Mouse (Mus musculus): Measurements from ENCODE around the gene Ugt1a2. TPM values are rescaled to one million over a fixed set of nuclear protein-coding genes. Genes with fewer than 3 reads are reported as not detected.

The Ugt1a2 gene
- total RNA-seq, 1 experiment = not detected

- Histone ChIP-seq H3K27ac (ENCODE audit: insufficient read depth, low read depth, low read length, poor library complexity, severe bottlenecking) (no peak overlapping the region), H3K4me1 (ENCODE audit: control insufficient read depth in 2 of 2, insufficient read depth in 2 of 2, low read length in 2 of 2, poor library complexity in 1 of 2) (peaks cover 3 to 4% of the 10 kb centered on the region in 2 experiments; a peak in 2 of 4 replicates), H3K9ac (ENCODE audit: insufficient read depth, low read depth, low read length, poor library complexity, severe bottlenecking) (no peak overlapping the region), H3K9me3 (ENCODE audit: control insufficient read depth, insufficient read depth, low read depth, low read length) (peaks cover 3% of the 10 kb centered on the region; the same call in 1 of the 2 replicates), H3K36me3 (ENCODE audit: control insufficient read depth, insufficient read depth, low read length, poor library complexity, severe bottlenecking) (peaks cover 50% of the 10 kb centered on the region), H3K4me3 (ENCODE audit: insufficient read depth in 1 of 2, low read depth in 1 of 2, low read length in 2 of 2, poor library complexity in 1 of 2, severe bottlenecking in 1 of 2) (no peak overlapping the region)
- no peak for DNase-seq (ENCODE audit: low read depth, low spot score)
- TF ChIP-seq CHD2 (IDR thresholded peaks at IDR 0.05; ENCODE audit: low read depth, low read length) = no peak; the same call in 1 of the 2 replicates
- no peak for TF ChIP-seq MAFK (IDR thresholded peaks at IDR 0.05; ENCODE audit: insufficient read depth, low read depth, low read length)
- no peak for TF ChIP-seq ZNF384 (IDR thresholded peaks at IDR 0.05; ENCODE audit: low read depth, low read length)
- TF ChIP-seq HCFC1 (IDR thresholded peaks at IDR 0.05; ENCODE audit: borderline replicate concordance, insufficient read depth, low read length) = no peak
- no peak for TF ChIP-seq ZC3H11A (IDR thresholded peaks at IDR 0.05; ENCODE audit: borderline replicate concordance, low read depth, low read length)
- in situ Hi-C loops (cut with MboI; ENCODE audit: low sequenced_read_pairs in 2 of 2, unreplicated experiment in 2 of 2) = no loop called here
These were observed 61.9 kb downstream of the Ugt1a2 start for GRCm38 (mm10) chr1:88262255-88262654.

GRCm38 (mm10) chr1:88262961-88263360 lies 62.6 kb downstream of the Ugt1a2 start:
- H3K4me1 ChIP-seq (ENCODE audit: control insufficient read depth in 2 of 2, insufficient read depth in 2 of 2, low read length in 2 of 2, poor library complexity in 1 of 2) = peaks cover 3 to 4% of the 10 kb centered on the region in 2 experiments; a peak in 2 of 4 replicates
- in situ Hi-C loops (cut with MboI; ENCODE audit: low sequenced_read_pairs in 2 of 2, unreplicated experiment in 2 of 2) = no loop called here
- H3K9ac ChIP-seq (ENCODE audit: insufficient read depth, low read depth, low read length, poor library complexity, severe bottlenecking) = no peak overlapping the region
- H3K9me3 ChIP-seq (ENCODE audit: control insufficient read depth, insufficient read depth, low read depth, low read length) = peaks cover 3% of the 10 kb centered on the region; the same call in 1 of the 2 replicates
- H3K4me3 ChIP-seq (ENCODE audit: insufficient read depth in 1 of 2, low read depth in 1 of 2, low read length in 2 of 2, poor library complexity in 1 of 2, severe bottlenecking in 1 of 2) = no peak overlapping the region
- DNase-seq (ENCODE audit: low read depth, low spot score) = no peak
- H3K36me3 ChIP-seq (ENCODE audit: control insufficient read depth, insufficient read depth, low read length, poor library complexity, severe bottlenecking) = peaks cover 56% of the 10 kb centered on the region
- no peak for TF ChIP-seq ZC3H11A (IDR thresholded peaks at IDR 0.05; ENCODE audit: borderline replicate concordance, low read depth, low read length)
- TF ChIP-seq HCFC1 (IDR thresholded peaks at IDR 0.05; ENCODE audit: borderline replicate concordance, insufficient read depth, low read length) = no peak
- no peak for TF ChIP-seq MAFK (IDR thresholded peaks at IDR 0.05; ENCODE audit: insufficient read depth, low read depth, low read length)
- TF ChIP-seq ZNF384 (IDR thresholded peaks at IDR 0.05; ENCODE audit: low read depth, low read length) = no peak
- no peak overlapping the region for H3K27ac ChIP-seq (ENCODE audit: insufficient read depth, low read depth, low read length, poor library complexity, severe bottlenecking)

GRCm38 (mm10) chr1:88263778-88264177 lies 63.4 kb downstream of the Ugt1a2 start:
- Histone ChIP-seq H3K27ac (ENCODE audit: insufficient read depth, low read depth, low read length, poor library complexity, severe bottlenecking) (no peak overlapping the region), H3K4me3 (ENCODE audit: insufficient read depth in 1 of 2, low read depth in 1 of 2, low read length in 2 of 2, poor library complexity in 1 of 2, severe bottlenecking in 1 of 2) (no peak overlapping the region), H3K36me3 (ENCODE audit: control insufficient read depth, insufficient read depth, low read length, poor library complexity, severe bottlenecking) (peaks cover 64% of the 10 kb centered on the region), H3K9ac (ENCODE audit: insufficient read depth, low read depth, low read length, poor library complexity, severe bottlenecking) (no peak overlapping the region), H3K4me1 (ENCODE audit: control insufficient read depth in 2 of 2, insufficient read depth in 2 of 2, low read length in 2 of 2, poor library complexity in 1 of 2) (peaks cover 3 to 4% of the 10 kb centered on the region in 2 experiments; a peak in 2 of 4 replicates), H3K9me3 (ENCODE audit: control insufficient read depth, insufficient read depth, low read depth, low read length) (peaks cover 3% of the 10 kb centered on the region; the same call in 1 of the 2 replicates)
- no peak for DNase-seq (ENCODE audit: low read depth, low spot score)
- TF ChIP-seq ZC3H11A (IDR thresholded peaks at IDR 0.05; ENCODE audit: borderline replicate concordance, low read depth, low read length) (no peak), CHD2 (IDR thresholded peaks at IDR 0.05; ENCODE audit: low read depth, low read length) (no peak), ZNF384 (IDR thresholded peaks at IDR 0.05; ENCODE audit: low read depth, low read length) (no peak), HCFC1 (IDR thresholded peaks at IDR 0.05; ENCODE audit: borderline replicate concordance, insufficient read depth, low read length) (no peak), MAFK (IDR thresholded peaks at IDR 0.05; ENCODE audit: insufficient read depth, low read depth, low read length) (no peak)
- in situ Hi-C loops (cut with MboI; ENCODE audit: low sequenced_read_pairs in 2 of 2, unreplicated experiment in 2 of 2) = no loop called here

- no peak for DNase-seq (ENCODE audit: low read depth, low spot score)
- no peak overlapping the region for H3K27ac ChIP-seq (ENCODE audit: insufficient read depth, low read depth, low read length, poor library complexity, severe bottlenecking)
- H3K36me3 ChIP-seq (ENCODE audit: control insufficient read depth, insufficient read depth, low read length, poor library complexity, severe bottlenecking) = peaks cover 70% of the 10 kb centered on the region
- TF ChIP-seq MAFK (IDR thresholded peaks at IDR 0.05; ENCODE audit: insufficient read depth, low read depth, low read length) (no peak), HCFC1 (IDR thresholded peaks at IDR 0.05; ENCODE audit: borderline replicate concordance, insufficient read depth, low read length) (no peak), ZNF384 (IDR thresholded peaks at IDR 0.05; ENCODE audit: low read depth, low read length) (no peak), ZC3H11A (IDR thresholded peaks at IDR 0.05; ENCODE audit: borderline replicate concordance, low read depth, low read length) (no peak), CHD2 (IDR thresholded peaks at IDR 0.05; ENCODE audit: low read depth, low read length) (no peak)
- H3K4me3 ChIP-seq (ENCODE audit: insufficient read depth in 1 of 2, low read depth in 1 of 2, low read length in 2 of 2, poor library complexity in 1 of 2, severe bottlenecking in 1 of 2) = no peak overlapping the region
- no peak overlapping the region for H3K9ac ChIP-seq (ENCODE audit: insufficient read depth, low read depth, low read length, poor library complexity, severe bottlenecking)
- H3K9me3 ChIP-seq (ENCODE audit: control insufficient read depth, insufficient read depth, low read depth, low read length) = peaks cover 3% of the 10 kb centered on the region; the same call in 1 of the 2 replicates
- in situ Hi-C loops (cut with MboI; ENCODE audit: low sequenced_read_pairs in 2 of 2, unreplicated experiment in 2 of 2) = no loop called here
- peaks cover 3 to 4% of the 10 kb centered on the region in 2 experiments; a peak in 2 of 4 replicates for H3K4me1 ChIP-seq (ENCODE audit: control insufficient read depth in 2 of 2, insufficient read depth in 2 of 2, low read length in 2 of 2, poor library complexity in 1 of 2)
These were observed 64.0 kb downstream of the Ugt1a2 start for GRCm38 (mm10) chr1:88264237-88264868.

All from ES-E14 (cell line).